Mouse (Mus musculus) liver, embryonic 14.5 days (tissue): Measurements from ENCODE around the gene Creb1. TPM values are rescaled to one million over a fixed set of nuclear protein-coding genes. Genes with fewer than 3 reads are reported as not detected.

Experiments used
- ATAC-seq: fragments of 200-750 bp; cut with Nextera tagmentation; 2 replicates; pipeline ENCODE4 v1.8.0; 2017; ENCODE audit warnings: moderate number of reproducible peaks, mild to moderate bottlenecking, moderate library complexity; ENCODE audit not compliant: insufficient read depth
- DNase-seq, 3 experiments: peaks; one replicate each; pipeline ENCODE4 v3.0.0-alpha.2; 2012 to 2013; ENCODE audit warnings: low read depth in 3 of 3, low spot score in 3 of 3
- H3K27ac ChIP-seq: fragments of 300-500 bp; sonication (generic); 2 replicates; pipeline ENCODE4 v1.5.1; 2014; ENCODE audit warnings: moderate library complexity, mild to moderate bottlenecking, control low read depth, inconsistent platforms
- H3K27me3 ChIP-seq: fragments of 300-500 bp; sonication (generic); 2 replicates; pipeline ENCODE4 v1.6.1; 2014; ENCODE audit warnings: mild to moderate bottlenecking, low read length, moderate library complexity; ENCODE audit not compliant: control insufficient read depth, insufficient read depth
- H3K36me3 ChIP-seq: fragments of 300-500 bp; sonication (generic); replicated peaks from 2 replicates; pipeline ENCODE4 v1.6.1; 2014; ENCODE audit warnings: low read depth; ENCODE audit not compliant: control insufficient read depth, insufficient read depth
- H3K4me1 ChIP-seq, 2 experiments: fragments of 200-500 bp in 1 of 2; fragments of 300-500 bp in 1 of 2; sonication (generic) in 1 of 2; replicated peaks; 2 replicates each; pipeline ENCODE4 v1.6.1; 2012 to 2014; ENCODE audit warnings: antibody characterized with exemption in 1 of 2, inconsistent platforms in 1 of 2, low read length in 1 of 2; ENCODE audit not compliant: control insufficient read depth in 2 of 2, insufficient read depth in 2 of 2
- H3K4me2 ChIP-seq: fragments of 300-500 bp; sonication (generic); 2 replicates; pipeline ENCODE4 v1.6.1; 2014; ENCODE audit warnings: low read depth, mild to moderate bottlenecking, control low read depth, moderate library complexity
- H3K4me3 ChIP-seq, 2 experiments: fragments of 200-500 bp in 1 of 2; fragments of 300-500 bp in 1 of 2; sonication (generic) in 1 of 2; 2 replicates each; pipeline ENCODE4 v1.5.1; 2012 to 2014; ENCODE audit warnings: low read depth in 2 of 2, low read length in 2 of 2, mild to moderate bottlenecking in 2 of 2, control low read depth in 1 of 2, inconsistent platforms in 1 of 2, moderate library complexity in 1 of 2; ENCODE audit not compliant: insufficient read depth in 1 of 2
- H3K9ac ChIP-seq: fragments of 300-500 bp; sonication (generic); replicated peaks from 2 replicates; pipeline ENCODE4 v1.6.1; 2014; ENCODE audit warnings: mild to moderate bottlenecking, control low read depth, moderate library complexity
- H3K9me3 ChIP-seq: fragments of 300-500 bp; sonication (generic); 2 replicates; pipeline ENCODE4 v1.6.1; 2016; ENCODE audit warnings: low read length, mixed read lengths; ENCODE audit not compliant: control insufficient read depth
- CTCF ChIP-seq: IDR thresholded peaks from 2 replicates; pipeline ENCODE4 v1.5.1; 2016; ENCODE audit warnings: antibody characterized with exemption, low read depth, control low read depth
- EP300 ChIP-seq: IDR thresholded peaks from 2 replicates; pipeline ENCODE4 v1.6.1; 2016; ENCODE audit warnings: antibody characterized with exemption, low read depth
- WGBS: fragments of 180-500 bp; shearing (Covaris S2); extraction: QIAGEN DNeasy Blood & Tissue Kit; methylation state at CpG from one replicate; pipeline ENCODE4 v1.1.7; 2014; ENCODE audit not compliant: insufficient replicate concordance; 5-methylcytosine and 5-hydroxymethylcytosine counted together
- polyA plus RNA-seq, 2 experiments: library from polyadenylated mRNA; depleted of rRNA in 1 of 2; stranded (reverse) in 1 of 2; unstranded in 1 of 2; fragments of >200 nt; fragmentation: Nextera tagmentation in 1 of 2; extraction: Ambion mirVana in 1 of 2; gene quantifications; 2 replicates each; pipeline versions ENCODE4 v1.2.1 to v1.2.3; 2012 to 2014

Gene Creb1
- polyA plus RNA-seq, 2 experiments = 4.9 to 12.6 TPM

- no peak overlapping the region for H3K4me2 ChIP-seq
- no peak overlapping the region for H3K27ac ChIP-seq
- 9% methylated on average over 1 of the region's 1 CpGs for WGBS
- DNase-seq = no peak
- TF ChIP-seq CTCF (no peak), EP300 (no peak)
- ATAC-seq = no peak
- H3K4me3 ChIP-seq = no peak overlapping the region
- no peaks in the 10 kb centered on the region for H3K36me3 ChIP-seq
- H3K4me1 ChIP-seq = peaks cover 0 to 3% of the 10 kb centered on the region in 2 experiments; a peak in 1 of 4 replicates
- H3K9me3 ChIP-seq = no peaks in the 10 kb centered on the region
- no peak overlapping the region for H3K9ac ChIP-seq
- H3K27me3 ChIP-seq = no peaks in the 10 kb centered on the region
These were observed 13.1 kb upstream of the Creb1 start for GRCm38 (mm10) chr1:64519345-64519744.

GRCm38 (mm10) chr1:64519901-64520300 lies 12.5 kb upstream of the Creb1 start:
- peaks cover 0 to 3% of the 10 kb centered on the region in 2 experiments; a peak in 1 of 4 replicates for H3K4me1 ChIP-seq
- no peak overlapping the region for H3K27ac ChIP-seq
- ATAC-seq (no peak), DNase-seq (no peak)
- no peak overlapping the region for H3K4me2 ChIP-seq
- TF ChIP-seq CTCF (no peak), EP300 (no peak)
- no peaks in the 10 kb centered on the region for H3K27me3 ChIP-seq
- H3K36me3 ChIP-seq = no peaks in the 10 kb centered on the region
- H3K9ac ChIP-seq = no peak overlapping the region
- H3K9me3 ChIP-seq = no peaks in the 10 kb centered on the region
- no peak overlapping the region for H3K4me3 ChIP-seq
- 62% methylated on average over 1 of the region's 1 CpGs for WGBS

- no peak for DNase-seq
- no peak overlapping the region for H3K27ac ChIP-seq
These were observed 10.7 kb upstream of the Creb1 start for GRCm38 (mm10) chr1:64521734-64522133.

GRCm38 (mm10) chr1:64522637-64523036 lies 9.8 kb upstream of the Creb1 start:
- H3K27ac ChIP-seq = no peak overlapping the region
- H3K36me3 ChIP-seq = no peaks in the 10 kb centered on the region
- ATAC-seq = no peak
- peaks cover 0 to 3% of the 10 kb centered on the region in 2 experiments; a peak in 1 of 4 replicates for H3K4me1 ChIP-seq
- WGBS = 64% methylated on average over 6 of the region's 6 CpGs
- H3K4me3 ChIP-seq = no peak overlapping the region
- no peak for DNase-seq
- H3K4me2 ChIP-seq = no peak overlapping the region
- no peaks in the 10 kb centered on the region for H3K9me3 ChIP-seq
- TF ChIP-seq EP300 (no peak), CTCF (no peak)
- no peaks in the 10 kb centered on the region for H3K27me3 ChIP-seq
- H3K9ac ChIP-seq = no peak overlapping the region

More at GRCm38 (mm10) chr1:64521734-64522133, 10.7 kb upstream of the Creb1 start:
- no peak for ATAC-seq
- H3K4me3 ChIP-seq = no peak overlapping the region
- H3K4me2 ChIP-seq = no peak overlapping the region
- peaks cover 0 to 3% of the 10 kb centered on the region in 2 experiments; a peak in 1 of 4 replicates for H3K4me1 ChIP-seq
- H3K9ac ChIP-seq = no peak overlapping the region
- no peaks in the 10 kb centered on the region for H3K27me3 ChIP-seq
- H3K36me3 ChIP-seq = no peaks in the 10 kb centered on the region
- no peaks in the 10 kb centered on the region for H3K9me3 ChIP-seq
- TF ChIP-seq CTCF (no peak), EP300 (no peak)
- 72% methylated on average over 3 of the region's 3 CpGs for WGBS

GRCm38 (mm10) chr1:64523117-64523516 lies 9.3 kb upstream of the Creb1 start:
- Histone ChIP-seq H3K4me2 (no peak overlapping the region), H3K4me3 (no peak overlapping the region), H3K9me3 (no peaks in the 10 kb centered on the region), H3K4me1 (peaks cover 0 to 3% of the 10 kb centered on the region in 2 experiments; a peak in 1 of 4 replicates), H3K9ac (no peak overlapping the region), H3K27ac (no peak overlapping the region), H3K36me3 (no peaks in the 10 kb centered on the region), H3K27me3 (no peaks in the 10 kb centered on the region)
- no peak for DNase-seq
- TF ChIP-seq EP300 (no peak), CTCF (no peak)
- no peak for ATAC-seq
- 50% methylated on average over 1 of the region's 1 CpGs for WGBS
